Mouse (Mus musculus) liver, embryonic 13.5 days (tissue): ENCODE results near the gene Gm20696. TPM values are rescaled to one million over a fixed set of nuclear protein-coding genes. Genes with fewer than 3 reads are reported as not detected.

Experiments
- ATAC-seq: fragments of 200-750 bp; cut with Nextera tagmentation; 2 replicates; pipeline ENCODE4 v1.8.0; 2017; ENCODE audit warnings: low read depth, mild to moderate bottlenecking, moderate number of reproducible peaks, moderate library complexity
- DNase-seq: peaks from one replicate; pipeline ENCODE4 v3.0.0; 2022
- H3K27ac ChIP-seq: fragments of 300-500 bp; sonication (generic); 2 replicates; pipeline ENCODE4 v1.5.1; 2015; ENCODE audit warnings: moderate library complexity, mild to moderate bottlenecking, inconsistent platforms
- H3K27me3 ChIP-seq: fragments of 300-500 bp; sonication (generic); 2 replicates; pipeline ENCODE4 v1.6.1; 2015; ENCODE audit warnings: mild to moderate bottlenecking, inconsistent platforms
- H3K36me3 ChIP-seq: fragments of 300-500 bp; sonication (generic); 2 replicates; pipeline ENCODE4 v1.6.1; 2015; ENCODE audit warnings: mild to moderate bottlenecking, inconsistent platforms
- H3K4me1 ChIP-seq: fragments of 300-500 bp; sonication (generic); replicated peaks from 2 replicates; pipeline ENCODE4 v1.6.1; 2015; ENCODE audit warnings: inconsistent platforms
- H3K4me2 ChIP-seq: fragments of 300-500 bp; sonication (generic); 2 replicates; pipeline ENCODE4 v1.6.1; 2015; ENCODE audit warnings: inconsistent platforms, mild to moderate bottlenecking, moderate library complexity
- H3K4me3 ChIP-seq: fragments of 300-500 bp; sonication (generic); replicated peaks from 2 replicates; pipeline ENCODE4 v1.5.1; 2015; ENCODE audit warnings: mild to moderate bottlenecking, inconsistent platforms
- H3K9ac ChIP-seq: fragments of 300-500 bp; sonication (generic); 2 replicates; pipeline ENCODE4 v1.6.1; 2015; ENCODE audit warnings: mild to moderate bottlenecking, inconsistent platforms
- H3K9me3 ChIP-seq: fragments of 300-500 bp; sonication (generic); replicated peaks from 2 replicates; pipeline ENCODE4 v1.6.1; 2016; ENCODE audit warnings: inconsistent platforms
- WGBS: fragments of 180-500 bp; shearing (Covaris S2); methylation state at CpG from one replicate; pipeline ENCODE4 v1.1.7; 2015; ENCODE audit not compliant: insufficient replicate concordance; 5-methylcytosine and 5-hydroxymethylcytosine counted together
- polyA plus RNA-seq: library from polyadenylated mRNA; unstranded; fragments of >200 nt; fragmentation: Nextera tagmentation; extraction: Ambion mirVana; gene quantifications from 2 replicates; pipeline ENCODE4 v1.2.1, GENCODE M21; 2015

Gm20696 gene
- polyA plus RNA-seq, 1 experiment from 2014 or later, result 0.58 TPM

DNA sequence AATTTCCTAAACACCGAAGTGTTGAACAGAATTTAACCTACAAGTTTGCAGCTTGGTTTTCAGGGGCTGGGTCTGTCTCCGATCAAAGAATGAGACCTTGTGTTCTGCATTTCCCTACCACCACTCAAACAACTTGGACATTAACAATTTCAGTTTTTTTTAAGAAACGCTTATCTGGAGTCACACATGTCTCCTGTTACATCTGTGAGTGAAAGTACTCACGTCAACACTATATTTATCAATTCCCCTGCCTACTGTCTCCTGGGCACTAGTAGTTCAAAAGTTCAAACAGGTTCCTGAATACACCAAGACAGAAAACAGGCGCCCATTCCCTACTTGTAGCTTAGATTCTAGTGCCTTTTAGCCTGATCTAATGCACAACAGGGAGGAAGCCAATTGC is 316.4 kb downstream of the Gm20696 start:
- Histone ChIP-seq H3K9me3 (no peaks in the 10 kb centered on the region), H3K4me2 (no peak overlapping the region), H3K4me3 (no peak overlapping the region), H3K4me1 (peaks cover 13% of the 10 kb centered on the region), H3K9ac (no peak overlapping the region), H3K27me3 (no peaks in the 10 kb centered on the region), H3K36me3 (no peaks in the 10 kb centered on the region), H3K27ac (no peak overlapping the region)
- DNase-seq, result no peak
- ATAC-seq, result peak; percentile 76
- 37% methylated on average over 5 of the region's 5 CpGs for WGBS

DNA sequence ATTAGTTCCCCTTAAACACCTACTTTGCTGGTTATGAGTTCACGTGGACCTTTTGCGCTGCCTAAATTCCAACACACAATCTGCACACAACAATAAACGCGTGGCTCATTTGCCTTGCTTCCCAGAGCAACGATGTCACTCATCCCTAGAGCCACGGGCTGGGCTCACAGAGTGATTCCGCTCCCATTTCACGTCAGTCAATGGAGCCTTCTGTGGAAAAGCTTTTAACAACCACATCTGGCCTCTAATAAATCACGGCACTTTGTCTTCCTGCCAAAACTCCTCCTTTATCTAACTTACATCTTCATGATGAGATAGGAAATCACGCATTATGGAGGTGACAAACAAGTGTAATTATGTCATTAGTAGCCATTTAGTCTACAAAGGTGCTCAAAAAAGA is 318.8 kb downstream of the Gm20696 start:
- H3K9ac ChIP-seq, result no peak overlapping the region
- H3K4me2 ChIP-seq, result no peak overlapping the region
- H3K4me1 ChIP-seq, result peaks cover 13% of the 10 kb centered on the region
- no peak overlapping the region for H3K27ac ChIP-seq
- H3K27me3 ChIP-seq, result no peaks in the 10 kb centered on the region
- ATAC-seq, result no peak
- 74% methylated on average over 10 of the region's 10 CpGs for WGBS
- no peaks in the 10 kb centered on the region for H3K36me3 ChIP-seq
- H3K4me3 ChIP-seq, result no peak overlapping the region
- DNase-seq, result no peak
- H3K9me3 ChIP-seq, result no peaks in the 10 kb centered on the region

DNA sequence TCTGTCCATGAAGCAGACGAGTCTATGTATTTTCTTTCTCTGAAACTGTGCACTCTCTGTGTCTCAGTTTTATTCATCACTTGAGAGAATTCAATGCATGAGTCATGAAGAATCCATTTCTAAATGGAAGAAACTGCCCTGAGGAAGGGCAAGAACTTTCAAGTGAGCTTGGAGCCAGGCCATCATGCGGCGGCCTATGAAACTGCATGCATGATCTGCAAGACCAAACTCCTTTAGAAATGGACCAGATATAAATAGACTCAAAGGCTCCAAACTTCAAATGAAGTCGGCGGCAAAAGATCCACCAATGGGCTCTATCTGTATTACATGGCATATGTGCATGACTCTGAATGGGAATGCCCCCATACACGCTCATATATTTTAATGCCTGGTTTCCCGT is 321.6 kb downstream of the Gm20696 start:
- no peak overlapping the region for H3K4me3 ChIP-seq
- no peaks in the 10 kb centered on the region for H3K36me3 ChIP-seq
- no peak overlapping the region for H3K9ac ChIP-seq
- no peak overlapping the region for H3K4me2 ChIP-seq
- no peak for ATAC-seq
- no peaks in the 10 kb centered on the region for H3K27me3 ChIP-seq
- WGBS, result 82% methylated on average over 7 of the region's 7 CpGs
- no peak for DNase-seq
- no peak overlapping the region for H3K27ac ChIP-seq
- peaks cover 5% of the 10 kb centered on the region for H3K4me1 ChIP-seq
- no peaks in the 10 kb centered on the region for H3K9me3 ChIP-seq

DNA sequence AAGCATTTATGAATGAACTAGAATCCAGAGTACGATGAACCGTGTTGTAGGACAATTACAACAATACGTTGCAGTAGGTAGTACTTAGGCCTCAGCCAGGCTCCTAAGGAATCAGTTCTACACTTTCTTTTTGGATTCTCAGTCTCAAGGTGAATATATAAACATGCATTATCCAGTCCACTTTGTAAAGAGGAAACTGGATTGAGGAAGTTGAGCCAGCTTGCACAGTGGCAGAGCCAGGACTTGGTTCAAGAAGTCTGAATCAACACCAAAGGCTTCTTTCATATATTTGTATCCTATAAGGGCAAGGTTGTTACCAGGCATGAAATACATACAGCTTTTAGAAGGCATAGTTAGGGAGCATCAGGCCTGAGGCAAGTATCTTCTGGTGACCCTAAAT is 322.2 kb downstream of the Gm20696 start:
- no peak overlapping the region for H3K9ac ChIP-seq
- 84% methylated on average over 3 of the region's 3 CpGs for WGBS
- ATAC-seq (no peak), DNase-seq (no peak)
- no peaks in the 10 kb centered on the region for H3K9me3 ChIP-seq
- no peaks in the 10 kb centered on the region for H3K27me3 ChIP-seq
- H3K4me2 ChIP-seq, result no peak overlapping the region
- no peak overlapping the region for H3K27ac ChIP-seq
- H3K4me3 ChIP-seq, result no peak overlapping the region
- no peaks in the 10 kb centered on the region for H3K36me3 ChIP-seq
- peaks cover 3% of the 10 kb centered on the region for H3K4me1 ChIP-seq

DNA sequence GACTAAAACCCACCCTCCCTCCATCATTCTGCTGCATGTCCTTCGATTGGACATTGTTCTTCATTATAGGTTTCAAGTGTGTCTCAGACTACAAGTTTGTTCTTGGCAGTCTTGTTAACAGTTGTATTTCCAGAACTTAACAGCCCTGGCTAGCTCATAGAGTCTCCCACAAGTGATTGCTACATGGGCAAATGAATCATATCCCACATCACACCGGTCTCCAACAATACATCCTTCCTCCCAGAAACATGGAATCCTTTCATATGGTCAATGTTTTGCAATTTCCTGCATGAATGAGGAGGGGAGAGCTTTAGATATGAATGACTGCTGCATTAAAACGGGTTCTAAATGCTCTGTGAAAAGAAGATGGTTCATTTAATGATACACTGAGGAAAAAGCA is 322.8 kb downstream of the Gm20696 start:
- DNase-seq (no peak), ATAC-seq (no peak)
- WGBS, result 62% methylated on average over 3 of the region's 3 CpGs
- no peak overlapping the region for H3K4me2 ChIP-seq
- no peak overlapping the region for H3K4me3 ChIP-seq
- peaks cover 5% of the 10 kb centered on the region for H3K4me1 ChIP-seq
- no peaks in the 10 kb centered on the region for H3K27me3 ChIP-seq
- H3K9me3 ChIP-seq, result no peaks in the 10 kb centered on the region
- H3K36me3 ChIP-seq, result no peaks in the 10 kb centered on the region
- no peak overlapping the region for H3K27ac ChIP-seq
- no peak overlapping the region for H3K9ac ChIP-seq

DNA sequence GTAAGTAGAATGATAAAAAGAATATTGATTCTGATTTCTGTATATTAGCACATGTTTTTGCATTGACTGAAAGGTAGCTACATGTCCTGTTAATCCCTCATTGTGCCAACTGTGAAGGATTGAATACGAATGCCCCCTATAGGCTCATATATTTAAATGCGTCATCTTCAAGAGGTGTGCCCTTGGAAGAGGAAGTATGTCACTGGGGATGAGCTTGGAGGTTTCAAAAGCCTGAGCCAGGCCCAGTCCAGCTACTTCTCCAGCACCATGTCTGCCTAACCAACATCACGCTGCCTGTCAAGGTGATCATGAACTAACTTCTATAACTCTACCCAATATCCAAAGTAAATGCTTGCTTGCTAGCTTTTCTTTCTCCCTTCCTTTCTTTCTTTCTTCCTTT is 324.2 kb downstream of the Gm20696 start:
- H3K36me3 ChIP-seq, result no peaks in the 10 kb centered on the region
- no peak overlapping the region for H3K4me2 ChIP-seq
- 69% methylated on average over 3 of the region's 3 CpGs for WGBS
- ATAC-seq (no peak), DNase-seq (no peak)
- H3K9ac ChIP-seq, result no peak overlapping the region
- H3K4me1 ChIP-seq, result peaks cover 17% of the 10 kb centered on the region
- H3K27ac ChIP-seq, result no peak overlapping the region
- no peak overlapping the region for H3K4me3 ChIP-seq
- no peaks in the 10 kb centered on the region for H3K27me3 ChIP-seq
- no peaks in the 10 kb centered on the region for H3K9me3 ChIP-seq

DNA sequence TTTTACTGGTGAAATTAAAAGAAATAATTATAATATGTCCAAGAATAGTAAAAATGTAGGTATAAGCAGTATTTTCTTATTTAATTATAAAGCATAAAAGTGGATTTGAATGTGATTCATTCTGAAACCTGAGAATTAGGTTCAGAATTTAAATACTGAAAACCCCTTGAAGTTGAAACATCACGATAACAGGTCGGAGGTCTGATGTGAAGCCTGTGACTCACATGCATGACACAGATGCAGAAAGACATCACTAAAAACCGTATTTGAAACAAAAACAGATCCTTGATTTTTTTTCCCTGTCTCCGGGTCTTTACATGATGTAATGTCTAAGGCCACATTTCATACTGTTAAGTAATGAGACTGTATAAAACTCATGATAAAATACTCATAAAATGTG is 325.7 kb downstream of the Gm20696 start:
- no peak for ATAC-seq

DNA sequence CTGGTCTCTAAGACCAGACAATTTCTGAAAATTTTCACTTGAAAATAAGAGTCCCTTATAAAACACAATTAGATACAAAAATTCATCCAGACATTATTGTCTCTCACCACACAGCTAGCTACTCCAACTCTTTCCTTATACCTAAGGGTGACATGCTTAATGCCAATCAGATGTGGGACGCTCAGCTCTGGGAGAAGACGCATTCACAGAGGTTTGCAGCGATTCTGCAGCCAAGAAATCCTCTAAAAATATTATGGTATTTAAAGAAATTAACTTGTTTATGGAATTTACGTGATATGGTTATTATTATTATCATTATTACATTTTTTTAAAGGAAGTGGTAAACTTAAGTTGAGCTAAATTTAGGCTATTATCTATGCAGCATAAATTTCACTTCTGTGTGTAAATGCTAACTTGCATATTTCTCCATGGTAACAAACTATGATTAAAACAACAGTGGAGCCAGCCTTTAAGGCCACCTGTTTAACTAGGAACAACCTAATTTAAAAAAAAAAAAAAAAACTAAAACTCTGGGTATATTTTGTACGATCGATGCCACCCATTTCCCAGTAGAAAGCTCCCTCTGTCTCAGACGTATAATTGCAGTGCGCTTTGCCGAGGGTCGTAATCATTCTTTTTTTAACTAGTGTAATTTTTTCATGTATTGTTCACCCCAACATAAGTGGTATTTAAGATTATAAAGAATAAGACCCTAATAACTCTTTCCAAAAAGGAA is 326.4 kb downstream of the Gm20696 start:
- Histone ChIP-seq H3K4me3 (no peak overlapping the region), H3K9me3 (no peaks in the 10 kb centered on the region), H3K9ac (no peak overlapping the region), H3K4me1 (peaks cover 17% of the 10 kb centered on the region), H3K27me3 (no peaks in the 10 kb centered on the region), H3K4me2 (no peak overlapping the region), H3K27ac (no peak overlapping the region), H3K36me3 (no peaks in the 10 kb centered on the region)
- ATAC-seq (no peak), DNase-seq (no peak)
- WGBS, result 82% methylated on average over 10 of the region's 10 CpGs

More for the DNA sequence above, 325.7 kb downstream of the Gm20696 start:
- Histone ChIP-seq H3K4me3 (no peak overlapping the region), H3K4me1 (peaks cover 17% of the 10 kb centered on the region), H3K4me2 (no peak overlapping the region), H3K27me3 (no peaks in the 10 kb centered on the region), H3K27ac (no peak overlapping the region), H3K9ac (no peak overlapping the region), H3K9me3 (no peaks in the 10 kb centered on the region), H3K36me3 (no peaks in the 10 kb centered on the region)
- WGBS, result 76% methylated on average over 4 of the region's 4 CpGs
- DNase-seq, result no peak

DNA sequence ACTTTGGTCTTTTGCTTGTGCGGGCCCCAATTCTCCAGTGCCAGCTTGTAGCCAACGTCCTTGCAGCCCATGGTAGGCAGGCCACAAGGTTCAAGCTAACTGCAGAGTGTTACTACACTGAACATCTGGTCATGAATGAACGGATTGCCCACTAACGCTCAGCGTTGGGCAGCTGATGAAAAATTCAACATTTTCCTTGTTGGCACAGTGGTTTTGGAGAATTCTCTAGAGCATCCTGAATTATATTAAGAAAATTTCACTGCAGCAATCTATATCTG is 327.3 kb downstream of the Gm20696 start:
- Histone ChIP-seq H3K9me3 (no peaks in the 10 kb centered on the region), H3K9ac (no peak overlapping the region), H3K27me3 (no peaks in the 10 kb centered on the region), H3K4me2 (no peak overlapping the region), H3K27ac (no peak overlapping the region), H3K36me3 (no peaks in the 10 kb centered on the region), H3K4me3 (no peak overlapping the region), H3K4me1 (peaks cover 17% of the 10 kb centered on the region)
- DNase-seq (no peak), ATAC-seq (no peak)
- 31% methylated on average over 5 of the region's 5 CpGs for WGBS

DNA sequence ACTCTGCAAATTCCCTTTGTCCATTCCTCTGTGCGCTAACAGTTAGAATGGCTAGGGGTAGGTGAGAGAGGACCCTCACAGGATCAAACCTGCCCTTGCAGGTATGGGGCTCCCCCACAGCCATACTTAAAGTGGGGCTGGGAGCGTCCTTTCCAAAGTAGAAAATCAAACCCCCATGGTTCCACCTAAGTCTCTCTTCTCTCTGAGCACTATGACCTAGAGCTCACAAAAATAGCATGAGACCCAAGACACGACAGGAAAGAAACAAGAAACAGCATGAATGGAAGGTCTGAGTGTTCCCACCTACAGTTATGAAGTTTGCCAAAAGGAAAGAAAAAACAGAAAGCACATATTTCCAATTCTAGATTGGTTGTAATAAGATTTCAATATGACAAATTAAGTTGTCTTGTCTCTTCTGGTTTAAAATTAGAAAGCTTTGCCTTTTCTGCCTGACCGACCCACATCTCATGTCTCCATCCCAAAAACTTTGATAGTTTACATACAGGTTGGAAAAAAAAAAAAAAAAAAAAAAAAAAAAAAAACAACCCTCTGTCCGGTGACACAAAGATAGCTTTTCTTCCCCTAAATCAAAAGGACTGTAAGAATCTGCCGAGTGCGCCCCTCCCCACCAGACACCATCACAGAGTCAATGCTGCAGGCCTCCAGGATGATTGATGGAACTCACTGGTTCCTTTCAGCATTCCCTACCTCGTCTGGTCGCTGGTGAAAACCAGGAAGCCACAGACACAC is 327.8 kb downstream of the Gm20696 start:
- H3K4me3 ChIP-seq, result no peak overlapping the region
- no peak for ATAC-seq
- no peak for DNase-seq
- H3K36me3 ChIP-seq, result no peaks in the 10 kb centered on the region
- no peaks in the 10 kb centered on the region for H3K9me3 ChIP-seq
- no peak overlapping the region for H3K9ac ChIP-seq
- peaks cover 17% of the 10 kb centered on the region for H3K4me1 ChIP-seq
- H3K4me2 ChIP-seq, result no peak overlapping the region
- H3K27me3 ChIP-seq, result no peaks in the 10 kb centered on the region
- 47% methylated on average over 9 of the region's 9 CpGs for WGBS
- H3K27ac ChIP-seq, result no peak overlapping the region

DNA sequence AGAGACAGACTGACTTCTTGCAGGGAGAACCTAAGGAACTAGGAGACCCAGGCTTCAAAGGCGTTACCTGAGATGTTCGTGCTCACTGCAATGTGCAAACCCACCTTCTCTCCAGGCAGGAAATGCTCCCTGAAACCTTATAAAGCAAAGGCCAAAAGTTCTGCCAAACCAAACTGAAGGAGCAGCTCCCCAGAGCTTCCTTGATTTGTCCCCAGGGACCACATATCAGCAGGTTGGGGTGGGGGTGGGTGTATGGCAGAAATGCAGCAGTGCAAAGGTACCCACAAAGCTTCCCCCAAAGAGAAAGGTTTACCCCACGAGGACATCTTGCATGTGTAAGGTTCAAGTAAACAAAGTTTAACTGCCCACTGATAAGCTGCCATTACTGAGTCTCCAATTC is 328.4 kb downstream of the Gm20696 start:
- Histone ChIP-seq H3K36me3 (no peaks in the 10 kb centered on the region), H3K4me1 (peaks cover 17% of the 10 kb centered on the region), H3K27me3 (no peaks in the 10 kb centered on the region), H3K4me3 (no peak overlapping the region), H3K9me3 (no peaks in the 10 kb centered on the region), H3K4me2 (no peak overlapping the region), H3K27ac (no peak overlapping the region), H3K9ac (no peak overlapping the region)
- DNase-seq, result no peak
- WGBS, result 35% methylated on average over 3 of the region's 3 CpGs
- no peak for ATAC-seq

DNA sequence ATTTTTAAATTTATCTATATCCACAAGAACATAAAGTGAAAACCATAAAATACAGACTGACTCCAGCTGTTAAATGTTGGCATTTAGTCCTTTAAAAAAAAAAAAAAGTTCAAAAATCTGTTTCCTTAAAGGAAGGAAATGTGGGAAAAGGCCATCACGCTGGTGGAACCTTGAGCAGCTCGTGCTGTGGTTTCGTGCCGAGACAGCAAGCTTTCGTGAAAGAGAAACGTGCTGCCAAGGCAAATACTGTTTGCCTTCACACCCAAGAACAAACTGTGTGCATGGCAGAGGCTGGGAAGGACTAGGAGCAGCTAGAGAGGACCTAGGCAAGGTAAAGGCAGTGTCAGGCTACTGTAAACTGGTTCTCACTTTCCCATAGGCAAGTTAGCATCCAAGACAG is 329.0 kb downstream of the Gm20696 start:
- no peak overlapping the region for H3K4me3 ChIP-seq
- no peaks in the 10 kb centered on the region for H3K36me3 ChIP-seq
- no peak overlapping the region for H3K4me2 ChIP-seq
- no peaks in the 10 kb centered on the region for H3K9me3 ChIP-seq
- H3K27me3 ChIP-seq, result no peaks in the 10 kb centered on the region
- ATAC-seq (no peak), DNase-seq (no peak)
- H3K27ac ChIP-seq, result no peak overlapping the region
- 26% methylated on average over 6 of the region's 6 CpGs for WGBS
- H3K9ac ChIP-seq, result no peak overlapping the region
- H3K4me1 ChIP-seq, result peaks cover 17% of the 10 kb centered on the region
